Mouse (Mus musculus): ENCODE measurements around the gene Med6. TPM values are rescaled to one million over a fixed set of nuclear protein-coding genes. Genes with fewer than 3 reads are reported as not detected.

Med6 gene
- total and polyA plus RNA-seq, 3 experiments, result 32.3 to 66.8 (median 47.0) TPM

GRCm38 (mm10) chr12:81567931-81568330 lies 26.9 kb downstream of the Med6 start:
- H3K79me2 ChIP-seq (replicated peaks; ENCODE audit: control insufficient read depth, extremely low read depth, insufficient read depth, poor library complexity, severe bottlenecking), result no peaks in the 10 kb centered on the region
- no peak overlapping the region for H3K9ac ChIP-seq (ENCODE audit: insufficient read depth, low read depth)
- no peak overlapping the region for H3K4me2 ChIP-seq (ENCODE audit: insufficient read depth, low read depth, poor library complexity, severe bottlenecking)
- H3K27me3 ChIP-seq (replicated peaks), result no peaks in the 10 kb centered on the region
- no peak overlapping the region for H3K27ac ChIP-seq (ENCODE audit: insufficient read depth, low read depth)
- H3K36me3 ChIP-seq (replicated peaks in 1 of 2; ENCODE audit: control insufficient read depth in 1 of 2, insufficient read depth in 1 of 2, low read length in 1 of 2), result peaks cover 3 to 30% of the 10 kb centered on the region in 2 experiments
- DNase-seq (ENCODE audit: extremely low read depth), result no peak
- no peaks in the 10 kb centered on the region for H3K9me3 ChIP-seq (replicated peaks; ENCODE audit: low read length)
- in situ Hi-C loops (cut with MboI; ENCODE audit: low pct_ligation_motif_present, low pct_unique_long_range_greater_than_20kb, low sequenced_read_pairs) (no loop called here), dilution Hi-C loops (cut with MboI; ENCODE audit: extremely low pct_ligation_motif_present, extremely low pct_unique_long_range_greater_than_20kb, low sequenced_read_pairs) (no loop called here)
- no peaks in the 10 kb centered on the region for H3K4me1 ChIP-seq (ENCODE audit: control insufficient read depth in 1 of 2, insufficient read depth in 2 of 2)
- H3K4me3 ChIP-seq (replicated peaks in 1 of 3; ENCODE audit: low read depth in 2 of 3, low read length in 2 of 3, poor library complexity in 1 of 3), result no peak overlapping the region
- no peak for TF ChIP-seq ZC3H11A (IDR thresholded peaks at IDR 0.05; ENCODE audit: low read depth, low read length)
- no peak for TF ChIP-seq CTCF (conservative IDR thresholded peaks at IDR 0.05 in 1 of 2, IDR thresholded peaks at IDR 0.05 in 1 of 2; ENCODE audit: low read depth in 2 of 2, low read length in 2 of 2)
- no peak for TF ChIP-seq HCFC1 (IDR thresholded peaks at IDR 0.05; ENCODE audit: low read depth, low read length)
- TF ChIP-seq RCOR1 (conservative IDR thresholded peaks at IDR 0.05; ENCODE audit: low read depth, low read length), result no peak
- TF ChIP-seq RAD21 (IDR thresholded peaks at IDR 0.05; ENCODE audit: low read depth, low read length), result no peak
- no peak for TF ChIP-seq POLR2A (IDR thresholded peaks at IDR 0.05; ENCODE audit: low read depth, low read length)
- TF ChIP-seq MAX (IDR thresholded peaks at IDR 0.05; ENCODE audit: low read length), result no peak
- no peak for TF ChIP-seq NRF1 (IDR thresholded peaks at IDR 0.05; ENCODE audit: low read depth, low read length)
- TF ChIP-seq E2F4 (IDR thresholded peaks at IDR 0.05; ENCODE audit: insufficient replicate concordance, low read depth, low read length), result no peak
- no peak for TF ChIP-seq USF2 (conservative IDR thresholded peaks at IDR 0.05; ENCODE audit: low read depth, low read length)
- TF ChIP-seq MEF2A (IDR thresholded peaks at IDR 0.05; ENCODE audit: borderline replicate concordance, low read depth, low read length), result no peak
- TF ChIP-seq POLR2AphosphoS2 (IDR thresholded peaks at IDR 0.05; ENCODE audit: low read depth, low read length), result no peak

DNA sequence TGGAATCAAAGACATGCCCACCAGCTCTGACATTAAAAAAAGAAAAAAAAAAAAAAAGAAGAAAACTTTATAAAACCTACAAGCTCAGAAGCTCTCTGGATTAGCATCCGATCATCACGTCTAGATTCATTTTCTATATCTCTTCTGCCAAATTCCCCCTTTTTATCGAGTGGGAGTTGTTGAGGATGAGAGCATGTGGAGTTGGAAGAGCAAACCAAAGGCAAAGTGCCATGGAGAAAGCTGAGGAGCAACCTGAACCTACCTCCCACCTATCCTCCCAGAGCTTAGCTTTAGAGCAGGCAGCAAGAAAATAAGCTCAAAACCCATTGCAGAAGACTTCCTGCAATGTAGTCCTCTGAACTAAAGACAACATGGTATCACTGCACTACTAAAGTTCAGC lies 30.6 kb downstream of the Med6 start:
- Histone ChIP-seq H3K79me2 (replicated peaks; ENCODE audit: control insufficient read depth, extremely low read depth, insufficient read depth, poor library complexity, severe bottlenecking) (no peaks in the 10 kb centered on the region), H3K27me3 (replicated peaks) (no peaks in the 10 kb centered on the region), H3K4me2 (ENCODE audit: insufficient read depth, low read depth, poor library complexity, severe bottlenecking) (no peak overlapping the region), H3K4me3 (replicated peaks in 1 of 3; ENCODE audit: low read depth in 2 of 3, low read length in 2 of 3, poor library complexity in 1 of 3) (no peak overlapping the region), H3K27ac (ENCODE audit: insufficient read depth, low read depth) (no peak overlapping the region), H3K9me3 (replicated peaks; ENCODE audit: low read length) (no peaks in the 10 kb centered on the region), H3K4me1 (ENCODE audit: control insufficient read depth in 1 of 2, insufficient read depth in 2 of 2) (no peaks in the 10 kb centered on the region), H3K36me3 (replicated peaks in 1 of 2; ENCODE audit: control insufficient read depth in 1 of 2, insufficient read depth in 1 of 2, low read length in 1 of 2) (peaks cover 0 to 3% of the 10 kb centered on the region in 2 experiments), H3K9ac (ENCODE audit: insufficient read depth, low read depth) (no peak overlapping the region)
- TF ChIP-seq ZNF384 (IDR thresholded peaks at IDR 0.05; ENCODE audit: low read depth, low read length), result no peak
- TF ChIP-seq IRF4 (IDR thresholded peaks at IDR 0.05; ENCODE audit: low read depth, low read length), result no peak
- dilution Hi-C loops (cut with MboI; ENCODE audit: extremely low pct_ligation_motif_present, extremely low pct_unique_long_range_greater_than_20kb, low sequenced_read_pairs), result no loop called here
- in situ Hi-C loops (cut with MboI; ENCODE audit: low pct_ligation_motif_present, low pct_unique_long_range_greater_than_20kb, low sequenced_read_pairs), result no loop called here
- DNase-seq (ENCODE audit: extremely low read depth), result no peak

GRCm38 (mm10) chr12:81549286-81549685 lies 45.5 kb downstream of the Med6 start:
- dilution Hi-C loops (cut with MboI; ENCODE audit: extremely low pct_ligation_motif_present, extremely low pct_unique_long_range_greater_than_20kb, low sequenced_read_pairs), result no loop called here
- H3K9ac ChIP-seq (ENCODE audit: insufficient read depth, low read depth), result no peak overlapping the region
- H3K9me3 ChIP-seq (replicated peaks; ENCODE audit: low read length), result no peaks in the 10 kb centered on the region
- no peak overlapping the region for H3K27ac ChIP-seq (ENCODE audit: insufficient read depth, low read depth)
- no peaks in the 10 kb centered on the region for H3K27me3 ChIP-seq (replicated peaks)
- no peak for DNase-seq (ENCODE audit: extremely low read depth)
- in situ Hi-C loops (cut with MboI; ENCODE audit: low pct_ligation_motif_present, low pct_unique_long_range_greater_than_20kb, low sequenced_read_pairs), result no loop called here
- no peaks in the 10 kb centered on the region for H3K4me1 ChIP-seq (ENCODE audit: control insufficient read depth in 1 of 2, insufficient read depth in 2 of 2)
- no peak overlapping the region for H3K4me2 ChIP-seq (ENCODE audit: insufficient read depth, low read depth, poor library complexity, severe bottlenecking)
- H3K36me3 ChIP-seq (replicated peaks in 1 of 2; ENCODE audit: control insufficient read depth in 1 of 2, insufficient read depth in 1 of 2, low read length in 1 of 2), result no peaks in the 10 kb centered on the region
- no peak for TF ChIP-seq BHLHE40 (IDR thresholded peaks at IDR 0.05; ENCODE audit: low read depth, low read length)
- no peaks in the 10 kb centered on the region for H3K79me2 ChIP-seq (replicated peaks; ENCODE audit: control insufficient read depth, extremely low read depth, insufficient read depth, poor library complexity, severe bottlenecking)
- H3K4me3 ChIP-seq (replicated peaks in 1 of 3; ENCODE audit: low read depth in 2 of 3, low read length in 2 of 3, poor library complexity in 1 of 3), result no peak overlapping the region

All from CH12.LX (cell line).